ENCODE assay signal across 16 mouse cellular contexts in genomic region chr16:97930231-97930630, GRCm38 (mm10). TPM values are rescaled to one million over a fixed set of nuclear protein-coding genes. Genes with fewer than 3 reads are reported as not detected.
DNase-seq lines count a peak whose midpoint lies in the region; ATAC-seq and TF ChIP-seq lines count a peak whose summit lies in the region.
"Had no signal": no experiment of that assay in that cellular context is flagged by ENCODE, and none has a peak within 500 bp of the region (broad histone marks: within the 10 kb centered on the region; RNA-seq: fewer than 3 reads in every experiment).

No protein-coding gene starts in this region.

- H3K4me1 ChIP-seq in heart, embryonic 10.5 days = 0 out of 2 replicates have a peak, but pooled peaks cover 7% of the 10 kb centered on the region
- H3K4me1 ChIP-seq in lung, embryonic 14.5 days (ENCODE audit: insufficient read depth) = no peaks in the 10 kb centered on the region
- H3K4me1 ChIP-seq: forebrain, embryonic 10.5 days; hindbrain, embryonic 13.5 days; limb, embryonic 15.5 days; lung, embryonic 15.5 days had no signal

- H3K9me3 ChIP-seq in heart, embryonic 10.5 days = no peaks in the 10 kb centered on the region
- no peaks in the 10 kb centered on the region for H3K9me3 ChIP-seq in lung, embryonic 14.5 days (ENCODE audit: low read depth, low read length)
- H3K9me3 ChIP-seq: forebrain, embryonic 10.5 days; heart, embryonic 15.5 days; hindbrain, embryonic 13.5 days; limb, embryonic 15.5 days; lung, embryonic 15.5 days had no signal

- peak; percentile 38 for DNase-seq in adrenal gland, adult 2 months
- DNase-seq in adrenal gland, postnatal 4 days (ENCODE audit: low spot score in 2 of 2) = no peak
- DNase-seq in heart, adult 8-10 months (ENCODE audit: low spot score) = peak; percentile 42
- no peak for DNase-seq in heart, embryonic 10.5 days (ENCODE audit: low spot score)
- peak; percentile 21 for DNase-seq in lung, embryonic 14.5 days
- DNase-seq in lung, postnatal 4 days = no peak
- no peak for DNase-seq in thymus, adult 18-20 months
- DNase-seq: cerebellum, adult 9-11 months; gastrocnemius, postnatal 14 days; spleen, adult 18-20 months had no signal

- H3K4me2 ChIP-seq in lung, embryonic 14.5 days = no peak overlapping the region
- H3K4me2 ChIP-seq: heart, embryonic 15.5 days; hindbrain, embryonic 13.5 days; limb, embryonic 15.5 days; lung, embryonic 15.5 days had no signal

- no peak for ATAC-seq in lung, embryonic 14.5 days (ENCODE audit: insufficient read depth)
- no peak for ATAC-seq in erythroid progenitor cell, adult 5-6 weeks (replicated peaks; ENCODE audit: low FRiP score, poor library complexity, severe bottlenecking)

- TF ChIP-seq CTCF in lung, embryonic 14.5 days (IDR thresholded peaks at IDR 0.05; ENCODE audit: low read depth) = no peak

- H3K4me3 ChIP-seq in heart, embryonic 10.5 days = no peak overlapping the region
- H3K4me3 ChIP-seq in lung, embryonic 14.5 days (ENCODE audit: low read depth, low read length) = no peak overlapping the region
- H3K4me3 ChIP-seq: forebrain, embryonic 10.5 days; heart, embryonic 15.5 days; hindbrain, embryonic 13.5 days; limb, embryonic 15.5 days; lung, embryonic 15.5 days had no signal

- H3K9ac ChIP-seq in lung, embryonic 14.5 days = no peak overlapping the region
- H3K9ac ChIP-seq: heart, embryonic 15.5 days; hindbrain, embryonic 13.5 days; limb, embryonic 15.5 days; lung, embryonic 15.5 days had no signal

- no peaks in the 10 kb centered on the region for H3K27me3 ChIP-seq in heart, embryonic 10.5 days (ENCODE audit: insufficient read depth, poor library complexity, severe bottlenecking)
- no peaks in the 10 kb centered on the region for H3K27me3 ChIP-seq in lung, embryonic 14.5 days (ENCODE audit: insufficient read depth, low read length)
- H3K27me3 ChIP-seq: heart, embryonic 15.5 days; hindbrain, embryonic 13.5 days; limb, embryonic 15.5 days; lung, embryonic 15.5 days had no signal

- H3K36me3 ChIP-seq in heart, embryonic 10.5 days = no peaks in the 10 kb centered on the region
- H3K36me3 ChIP-seq in lung, embryonic 14.5 days (ENCODE audit: insufficient read depth) = no peaks in the 10 kb centered on the region
- H3K36me3 ChIP-seq: forebrain, embryonic 10.5 days; heart, embryonic 15.5 days; hindbrain, embryonic 13.5 days; limb, embryonic 15.5 days; lung, embryonic 15.5 days had no signal

- no peak overlapping the region for H3K27ac ChIP-seq in heart, embryonic 10.5 days
- H3K27ac ChIP-seq in lung, embryonic 14.5 days (ENCODE audit: low read depth) = no peak overlapping the region
- H3K27ac ChIP-seq: forebrain, embryonic 10.5 days; heart, embryonic 15.5 days; hindbrain, embryonic 13.5 days; limb, embryonic 15.5 days; lung, embryonic 15.5 days had no signal

RNA-seq across cellular contexts. Expression of gene C2cd2, which starts 32.2 kb away (rescaled TPM):
- 10 to 100 TPM; 17.9 to 29.6 TPM for total RNA-seq in adrenal gland, adult 2 months (2021)
- polyA plus RNA-seq in adrenal gland, adult 2 months (2012; rRNA removed) = 68.3 and 73.3 TPM in 2 replicates
- 10 to 100 TPM; 26.2 to 27.3 TPM for total RNA-seq in adrenal gland, postnatal 4 days (2021)
- 10 to 100 TPM; 18.7 to 27.2 (median 24.4) TPM for total RNA-seq in heart, adult 8-10 months (2022)
- polyA plus RNA-seq in heart, embryonic 10.5 days (2016; fragmentation: Nextera tagmentation; extraction: Ambion mirVana) = 16.3 and 18.4 TPM in 2 replicates
- polyA plus RNA-seq in lung, embryonic 14.5 days (2014; fragmentation: Nextera tagmentation; extraction: Ambion mirVana) = 22.7 and 24.1 TPM in 2 replicates
- total RNA-seq in erythroid progenitor cell, adult 5-6 weeks (2015; ENCODE audit: low replicate concordance) = 10.8 and 13.0 TPM in 2 replicates
- total RNA-seq in erythroid progenitor cell, adult 5-6 weeks (2017; ENCODE audit: low replicate concordance) = 19.0 and 26.6 TPM in 2 replicates

RNA-seq across cellular contexts. Expression of gene Zbtb21, which starts 32.2 kb away (rescaled TPM):
- total RNA-seq in adrenal gland, adult 2 months (2021) = 10 to 100 TPM; 24.2 to 50.0 TPM
- 16.1 and 16.7 TPM in 2 replicates for polyA plus RNA-seq in adrenal gland, adult 2 months (2012; rRNA removed)
- 10 to 100 TPM; 29.7 to 32.0 TPM for total RNA-seq in adrenal gland, postnatal 4 days (2021)
- total RNA-seq in heart, adult 8-10 months (2022) = 10 to 100 TPM in 3 of 4 experiments, 1 to 10 TPM in 1; 7.3 to 10.4 (median 10.2) TPM
- polyA plus RNA-seq in heart, embryonic 10.5 days (2016; fragmentation: Nextera tagmentation; extraction: Ambion mirVana) = 10.1 and 10.2 TPM in 2 replicates
- 13.2 and 14.0 TPM in 2 replicates for polyA plus RNA-seq in lung, embryonic 14.5 days (2014; fragmentation: Nextera tagmentation; extraction: Ambion mirVana)
- total RNA-seq in erythroid progenitor cell, adult 5-6 weeks (2015; ENCODE audit: low replicate concordance) = 1.7 and 5.0 TPM in 2 replicates
- total RNA-seq in erythroid progenitor cell, adult 5-6 weeks (2017; ENCODE audit: low replicate concordance) = 18.7 and 38.0 TPM in 2 replicates

Comparison
In these comparisons a context has a peak if more than half of its experiments do, and no peak if none do; other contexts are left out.
1. DNase-seq: peak in adrenal gland, adult 2 months (single experiment), heart, adult 8-10 months (single experiment) and lung, embryonic 14.5 days (single experiment); none in adrenal gland, postnatal 4 days (0 of 2), heart, embryonic 10.5 days (single experiment), lung, postnatal 4 days (0 of 2) and thymus, adult 18-20 months (0 of 2).